Mouse (Mus musculus): Measurements from ENCODE around the gene Vps4b.

DNA sequence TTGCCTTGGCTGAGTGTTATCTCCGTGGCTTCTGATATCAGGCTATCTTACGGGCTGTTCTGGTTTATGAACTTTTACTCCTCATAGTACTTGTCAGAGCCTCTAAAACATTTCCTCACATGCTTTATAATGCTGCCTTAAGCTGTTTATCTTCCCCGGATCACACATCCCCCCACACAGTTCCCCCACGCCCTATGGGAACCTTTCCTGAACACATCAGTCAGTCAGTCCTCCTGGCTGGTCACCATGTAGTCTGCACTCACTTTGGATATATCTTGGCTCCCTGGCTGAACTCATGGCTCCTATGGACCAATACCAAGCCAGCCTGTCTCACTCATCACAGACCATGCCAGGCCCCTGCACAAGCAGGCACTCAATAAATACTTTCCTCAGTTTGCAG, 39.9 kb downstream of the Vps4b start:
- TF ChIP-seq CTCF (IDR thresholded peaks at IDR 0.05; ENCODE audit: extremely low read depth, insufficient read length, insufficient replicate concordance, low read depth, low read length) (no peak), POLR2A (IDR thresholded peaks at IDR 0.05; ENCODE audit: low read depth, low read length) (no peak)
